Mouse (Mus musculus): ENCODE measurements around the gene Rph3al. TPM values are rescaled to one million over a fixed set of nuclear protein-coding genes. Genes with fewer than 3 reads are reported as not detected.

Rph3al gene
- total RNA-seq, 1 experiment: 0.71 TPM

- TF ChIP-seq CHD2 (IDR thresholded peaks at IDR 0.05; ENCODE audit: low read depth, low read length): no peak
- no peak for TF ChIP-seq HCFC1 (IDR thresholded peaks at IDR 0.05; ENCODE audit: borderline replicate concordance, insufficient read depth, low read length)
- no peak for TF ChIP-seq ZC3H11A (IDR thresholded peaks at IDR 0.05; ENCODE audit: borderline replicate concordance, low read depth, low read length)
- no peak for TF ChIP-seq ZNF384 (IDR thresholded peaks at IDR 0.05; ENCODE audit: low read depth, low read length)
- no peak overlapping the region for H3K4me3 ChIP-seq (ENCODE audit: insufficient read depth in 1 of 2, low read depth in 1 of 2, low read length in 2 of 2, poor library complexity in 1 of 2, severe bottlenecking in 1 of 2)
- no peak overlapping the region for H3K9ac ChIP-seq (ENCODE audit: insufficient read depth, low read depth, low read length, poor library complexity, severe bottlenecking)
- no peaks in the 10 kb centered on the region for H3K9me3 ChIP-seq (ENCODE audit: control insufficient read depth, insufficient read depth, low read depth, low read length)
- H3K27ac ChIP-seq (ENCODE audit: insufficient read depth, low read depth, low read length, poor library complexity, severe bottlenecking): no peak overlapping the region
- in situ Hi-C loops (cut with MboI; ENCODE audit: low sequenced_read_pairs in 2 of 2, unreplicated experiment in 2 of 2): no loop called here
- no peaks in the 10 kb centered on the region; the same call in 1 of the 2 replicates for H3K36me3 ChIP-seq (ENCODE audit: control insufficient read depth, insufficient read depth, low read length, poor library complexity, severe bottlenecking)
- H3K4me1 ChIP-seq (ENCODE audit: control insufficient read depth in 2 of 2, insufficient read depth in 2 of 2, low read length in 2 of 2, poor library complexity in 1 of 2): peaks cover 0 to 4% of the 10 kb centered on the region in 2 experiments; a peak in 1 of 4 replicates
- no peak for DNase-seq (ENCODE audit: low read depth, low spot score)
Measured at GRCm38 (mm10) chr11:75830386-75830785, 107.8 kb downstream of the Rph3al start.

GRCm38 (mm10) chr11:75827414-75827813 is 110.8 kb downstream of the Rph3al start:
- Histone ChIP-seq H3K4me3 (ENCODE audit: insufficient read depth in 1 of 2, low read depth in 1 of 2, low read length in 2 of 2, poor library complexity in 1 of 2, severe bottlenecking in 1 of 2) (no peak overlapping the region), H3K27ac (ENCODE audit: insufficient read depth, low read depth, low read length, poor library complexity, severe bottlenecking) (no peak overlapping the region), H3K36me3 (ENCODE audit: control insufficient read depth, insufficient read depth, low read length, poor library complexity, severe bottlenecking) (no peaks in the 10 kb centered on the region), H3K9me3 (ENCODE audit: control insufficient read depth, insufficient read depth, low read depth, low read length) (no peaks in the 10 kb centered on the region), H3K9ac (ENCODE audit: insufficient read depth, low read depth, low read length, poor library complexity, severe bottlenecking) (no peak overlapping the region), H3K4me1 (ENCODE audit: control insufficient read depth in 2 of 2, insufficient read depth in 2 of 2, low read length in 2 of 2, poor library complexity in 1 of 2) (no peaks in the 10 kb centered on the region)
- in situ Hi-C loops (cut with MboI; ENCODE audit: low sequenced_read_pairs in 2 of 2, unreplicated experiment in 2 of 2): no loop called here
- TF ChIP-seq HCFC1 (IDR thresholded peaks at IDR 0.05; ENCODE audit: borderline replicate concordance, insufficient read depth, low read length) (no peak), CHD2 (IDR thresholded peaks at IDR 0.05; ENCODE audit: low read depth, low read length) (no peak), ZC3H11A (IDR thresholded peaks at IDR 0.05; ENCODE audit: borderline replicate concordance, low read depth, low read length) (no peak), MAFK (IDR thresholded peaks at IDR 0.05; ENCODE audit: insufficient read depth, low read depth, low read length) (no peak)
- DNase-seq (ENCODE audit: low read depth, low spot score): no peak

DNA sequence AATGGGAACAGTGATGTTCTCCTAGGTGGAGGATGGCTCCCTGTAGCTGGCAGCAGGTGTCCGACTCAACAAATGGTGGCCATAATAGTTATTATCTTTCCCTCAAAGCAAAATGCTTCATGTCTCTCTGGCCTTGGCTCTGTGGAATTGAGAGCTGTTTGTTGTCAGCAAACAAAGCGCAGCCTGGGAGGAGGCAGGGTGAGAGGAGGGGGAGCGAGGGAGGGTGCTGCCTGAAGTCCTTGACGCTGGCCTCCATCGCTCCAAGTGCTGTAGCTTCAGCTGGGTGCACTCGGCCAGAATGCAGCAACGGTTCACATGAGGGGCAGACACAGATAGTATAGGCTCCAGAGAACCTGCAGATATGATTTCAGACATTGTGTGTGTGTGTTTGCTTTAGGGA is 114.7 kb downstream of the Rph3al start:
- TF ChIP-seq CHD2 (IDR thresholded peaks at IDR 0.05; ENCODE audit: low read depth, low read length) (no peak), HCFC1 (IDR thresholded peaks at IDR 0.05; ENCODE audit: borderline replicate concordance, insufficient read depth, low read length) (no peak), ZC3H11A (IDR thresholded peaks at IDR 0.05; ENCODE audit: borderline replicate concordance, low read depth, low read length) (no peak), ZNF384 (IDR thresholded peaks at IDR 0.05; ENCODE audit: low read depth, low read length) (no peak), MAFK (IDR thresholded peaks at IDR 0.05; ENCODE audit: insufficient read depth, low read depth, low read length) (no peak)
- no peaks in the 10 kb centered on the region for H3K36me3 ChIP-seq (ENCODE audit: control insufficient read depth, insufficient read depth, low read length, poor library complexity, severe bottlenecking)
- no peak overlapping the region for H3K4me3 ChIP-seq (ENCODE audit: insufficient read depth in 1 of 2, low read depth in 1 of 2, low read length in 2 of 2, poor library complexity in 1 of 2, severe bottlenecking in 1 of 2)
- no peak overlapping the region for H3K9ac ChIP-seq (ENCODE audit: insufficient read depth, low read depth, low read length, poor library complexity, severe bottlenecking)
- in situ Hi-C loops (cut with MboI; ENCODE audit: low sequenced_read_pairs in 2 of 2, unreplicated experiment in 2 of 2): no loop called here
- peaks cover 1 to 5% of the 10 kb centered on the region in 2 experiments; a peak in 2 of 4 replicates for H3K4me1 ChIP-seq (ENCODE audit: control insufficient read depth in 2 of 2, insufficient read depth in 2 of 2, low read length in 2 of 2, poor library complexity in 1 of 2)
- no peak overlapping the region; the same call in 1 of the 2 replicates for H3K27ac ChIP-seq (ENCODE audit: insufficient read depth, low read depth, low read length, poor library complexity, severe bottlenecking)
- no peaks in the 10 kb centered on the region for H3K9me3 ChIP-seq (ENCODE audit: control insufficient read depth, insufficient read depth, low read depth, low read length)
- no peak for DNase-seq (ENCODE audit: low read depth, low spot score)

DNA sequence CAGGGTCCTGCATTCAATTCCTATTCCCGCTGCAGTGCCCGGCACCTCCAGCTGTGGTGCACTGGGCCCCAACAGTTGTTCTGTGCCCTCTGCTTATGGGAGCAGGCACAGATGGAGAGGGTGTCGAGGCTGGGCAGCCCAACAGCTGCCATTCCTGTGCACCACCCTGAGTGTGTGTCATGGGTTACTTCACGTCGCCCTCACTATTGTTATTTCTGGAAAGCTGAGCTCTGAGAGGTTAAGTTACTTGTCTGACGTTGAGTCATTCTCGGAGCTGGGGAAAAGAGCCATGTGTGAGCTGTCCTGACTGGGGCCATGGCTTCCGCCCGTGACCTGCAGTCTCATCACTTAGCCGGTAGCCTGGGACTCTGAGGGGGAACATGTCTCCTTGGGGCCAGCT is 125.1 kb downstream of the Rph3al start:
- in situ Hi-C loops (cut with MboI; ENCODE audit: low sequenced_read_pairs in 2 of 2, unreplicated experiment in 2 of 2): no loop called here
- H3K4me3 ChIP-seq (ENCODE audit: insufficient read depth in 1 of 2, low read depth in 1 of 2, low read length in 2 of 2, poor library complexity in 1 of 2, severe bottlenecking in 1 of 2): no peak overlapping the region

GRCm38 (mm10) chr11:75811900-75812299 is 126.3 kb downstream of the Rph3al start:
- Histone ChIP-seq H3K27ac (ENCODE audit: insufficient read depth, low read depth, low read length, poor library complexity, severe bottlenecking) (no peak overlapping the region), H3K36me3 (ENCODE audit: control insufficient read depth, insufficient read depth, low read length, poor library complexity, severe bottlenecking) (no peaks in the 10 kb centered on the region), H3K4me3 (ENCODE audit: insufficient read depth in 1 of 2, low read depth in 1 of 2, low read length in 2 of 2, poor library complexity in 1 of 2, severe bottlenecking in 1 of 2) (no peak overlapping the region), H3K9me3 (ENCODE audit: control insufficient read depth, insufficient read depth, low read depth, low read length) (no peaks in the 10 kb centered on the region), H3K4me1 (ENCODE audit: control insufficient read depth in 2 of 2, insufficient read depth in 2 of 2, low read length in 2 of 2, poor library complexity in 1 of 2) (no peaks in the 10 kb centered on the region), H3K9ac (ENCODE audit: insufficient read depth, low read depth, low read length, poor library complexity, severe bottlenecking) (no peak overlapping the region)
- TF ChIP-seq MAFK (IDR thresholded peaks at IDR 0.05; ENCODE audit: insufficient read depth, low read depth, low read length) (no peak), CHD2 (IDR thresholded peaks at IDR 0.05; ENCODE audit: low read depth, low read length) (no peak), ZNF384 (IDR thresholded peaks at IDR 0.05; ENCODE audit: low read depth, low read length) (no peak), HCFC1 (IDR thresholded peaks at IDR 0.05; ENCODE audit: borderline replicate concordance, insufficient read depth, low read length) (no peak), ZC3H11A (IDR thresholded peaks at IDR 0.05; ENCODE audit: borderline replicate concordance, low read depth, low read length) (no peak)
- in situ Hi-C loops (cut with MboI; ENCODE audit: low sequenced_read_pairs in 2 of 2, unreplicated experiment in 2 of 2): no loop called here
- DNase-seq (ENCODE audit: low read depth, low spot score): no peak

More for the DNA sequence above, 125.1 kb downstream of the Rph3al start:
- H3K4me1 ChIP-seq (ENCODE audit: control insufficient read depth in 2 of 2, insufficient read depth in 2 of 2, low read length in 2 of 2, poor library complexity in 1 of 2): no peaks in the 10 kb centered on the region
- H3K36me3 ChIP-seq (ENCODE audit: control insufficient read depth, insufficient read depth, low read length, poor library complexity, severe bottlenecking): no peaks in the 10 kb centered on the region
- no peak overlapping the region for H3K27ac ChIP-seq (ENCODE audit: insufficient read depth, low read depth, low read length, poor library complexity, severe bottlenecking)
- no peak for DNase-seq (ENCODE audit: low read depth, low spot score)
- no peaks in the 10 kb centered on the region for H3K9me3 ChIP-seq (ENCODE audit: control insufficient read depth, insufficient read depth, low read depth, low read length)
- TF ChIP-seq HCFC1 (IDR thresholded peaks at IDR 0.05; ENCODE audit: borderline replicate concordance, insufficient read depth, low read length) (no peak), MAFK (IDR thresholded peaks at IDR 0.05; ENCODE audit: insufficient read depth, low read depth, low read length) (no peak), ZNF384 (IDR thresholded peaks at IDR 0.05; ENCODE audit: low read depth, low read length) (no peak), CHD2 (IDR thresholded peaks at IDR 0.05; ENCODE audit: low read depth, low read length) (no peak), ZC3H11A (IDR thresholded peaks at IDR 0.05; ENCODE audit: borderline replicate concordance, low read depth, low read length) (no peak)
- no peak overlapping the region for H3K9ac ChIP-seq (ENCODE audit: insufficient read depth, low read depth, low read length, poor library complexity, severe bottlenecking)
